Mouse (Mus musculus) liver, adult (tissue): ENCODE results near the gene Pfdn6.
A peak's percentile ranks its signal among the peaks of the same experiment; 100 is the strongest.

Experiments
- GATA4 ChIP-seq: IDR thresholded peaks from 2 replicates; pipeline ENCODE4 v1.6.1; 2014; ENCODE audit warnings: mild to moderate bottlenecking, low read length; ENCODE audit not compliant: insufficient replicate concordance

Gene Pfdn6

GRCm38 (mm10) chr17:33941381-33941780, 1.2 kb upstream of the Pfdn6 start:
- TF ChIP-seq GATA4 = no peak

GRCm38 (mm10) chr17:33940981-33941380, 838 bp upstream of the Pfdn6 start:
- no peak for TF ChIP-seq GATA4

DNA sequence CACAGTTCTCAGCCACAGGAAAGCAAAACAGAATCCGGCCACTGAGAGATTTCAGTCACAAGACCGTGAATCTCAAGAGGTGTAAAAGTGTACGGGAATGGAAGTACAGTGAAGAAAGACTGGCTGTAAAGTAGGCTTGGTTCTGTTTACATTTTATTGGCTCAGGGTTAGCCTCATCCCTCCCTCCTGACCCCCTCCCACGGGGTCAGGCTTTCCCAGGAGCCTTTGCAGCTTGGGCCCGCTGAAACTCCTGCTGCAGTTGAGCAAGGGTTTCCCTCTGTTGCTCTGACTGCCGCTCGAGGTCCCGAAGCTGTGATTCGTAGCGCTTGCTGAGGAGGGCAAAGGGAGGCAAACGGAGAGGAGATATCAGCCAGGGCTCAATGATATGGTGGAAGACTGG, 1.4 kb downstream of the Pfdn6 start:
- TF ChIP-seq GATA4 = no peak

DNA sequence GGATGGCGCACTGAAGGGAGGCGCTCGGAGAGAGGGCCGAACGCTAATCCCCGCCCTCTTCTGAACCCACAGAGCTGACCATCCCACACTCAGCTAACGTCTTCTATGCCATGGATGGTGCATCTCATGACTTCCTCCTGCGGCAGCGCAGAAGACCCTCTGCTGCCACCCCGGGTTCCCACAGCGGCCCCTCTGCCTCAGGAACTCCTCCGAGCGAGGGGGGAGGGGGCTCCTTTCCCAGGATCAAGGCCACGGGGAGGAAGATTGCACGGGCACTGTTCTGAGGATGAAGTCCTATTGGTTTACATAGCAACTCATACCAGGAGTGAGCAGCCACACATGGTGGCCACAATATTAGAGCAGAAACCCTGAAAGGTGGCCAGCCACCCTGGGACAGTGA, 3.1 kb downstream of the Pfdn6 start:
- no peak for TF ChIP-seq GATA4

DNA sequence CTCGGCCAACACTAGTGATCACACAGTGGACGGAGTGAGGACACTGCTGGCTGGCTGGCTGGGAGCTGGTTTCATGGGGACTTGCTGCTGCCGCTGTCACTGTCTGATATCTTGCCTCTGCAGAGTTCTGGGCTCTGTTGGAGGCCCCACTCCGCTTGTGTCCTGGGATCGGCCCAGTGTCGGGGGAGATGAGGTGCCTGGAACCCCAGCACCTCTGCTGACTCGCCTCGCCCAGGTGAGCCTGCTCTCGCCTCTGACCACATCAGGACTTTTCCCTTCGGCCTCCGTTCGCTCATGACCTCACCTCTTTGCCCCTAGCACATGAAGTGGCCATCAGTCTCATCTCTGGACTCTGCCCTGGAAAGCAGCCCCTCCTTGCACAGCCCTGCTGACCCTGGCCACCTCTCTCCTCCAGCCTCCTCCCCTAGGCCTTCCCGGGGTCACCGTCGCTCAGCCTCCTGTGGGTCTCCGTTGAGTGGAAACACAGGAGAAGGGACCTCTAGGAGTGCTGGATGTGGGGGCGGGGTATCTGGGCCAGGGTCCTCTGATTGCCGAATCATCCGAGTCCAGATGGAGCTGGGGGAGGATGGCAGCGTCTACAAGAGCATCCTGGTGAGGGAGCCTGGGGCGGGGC, 4.6 kb downstream of the Pfdn6 start:
- TF ChIP-seq GATA4 = no peak

- no peak for TF ChIP-seq GATA4
Observed at GRCm38 (mm10) chr17:33932970-33933369, 7.2 kb downstream of the Pfdn6 start.

GRCm38 (mm10) chr17:33932448-33932847, 7.7 kb downstream of the Pfdn6 start:
- TF ChIP-seq GATA4 = no peak

- TF ChIP-seq GATA4 = no peak
Observed at GRCm38 (mm10) chr17:33931947-33932346, 8.2 kb downstream of the Pfdn6 start.

GRCm38 (mm10) chr17:33931159-33931866, 8.8 kb downstream of the Pfdn6 start:
- no peak for TF ChIP-seq GATA4

- TF ChIP-seq GATA4 = no peak
Observed at GRCm38 (mm10) chr17:33930280-33931158, 9.6 kb downstream of the Pfdn6 start.

DNA sequence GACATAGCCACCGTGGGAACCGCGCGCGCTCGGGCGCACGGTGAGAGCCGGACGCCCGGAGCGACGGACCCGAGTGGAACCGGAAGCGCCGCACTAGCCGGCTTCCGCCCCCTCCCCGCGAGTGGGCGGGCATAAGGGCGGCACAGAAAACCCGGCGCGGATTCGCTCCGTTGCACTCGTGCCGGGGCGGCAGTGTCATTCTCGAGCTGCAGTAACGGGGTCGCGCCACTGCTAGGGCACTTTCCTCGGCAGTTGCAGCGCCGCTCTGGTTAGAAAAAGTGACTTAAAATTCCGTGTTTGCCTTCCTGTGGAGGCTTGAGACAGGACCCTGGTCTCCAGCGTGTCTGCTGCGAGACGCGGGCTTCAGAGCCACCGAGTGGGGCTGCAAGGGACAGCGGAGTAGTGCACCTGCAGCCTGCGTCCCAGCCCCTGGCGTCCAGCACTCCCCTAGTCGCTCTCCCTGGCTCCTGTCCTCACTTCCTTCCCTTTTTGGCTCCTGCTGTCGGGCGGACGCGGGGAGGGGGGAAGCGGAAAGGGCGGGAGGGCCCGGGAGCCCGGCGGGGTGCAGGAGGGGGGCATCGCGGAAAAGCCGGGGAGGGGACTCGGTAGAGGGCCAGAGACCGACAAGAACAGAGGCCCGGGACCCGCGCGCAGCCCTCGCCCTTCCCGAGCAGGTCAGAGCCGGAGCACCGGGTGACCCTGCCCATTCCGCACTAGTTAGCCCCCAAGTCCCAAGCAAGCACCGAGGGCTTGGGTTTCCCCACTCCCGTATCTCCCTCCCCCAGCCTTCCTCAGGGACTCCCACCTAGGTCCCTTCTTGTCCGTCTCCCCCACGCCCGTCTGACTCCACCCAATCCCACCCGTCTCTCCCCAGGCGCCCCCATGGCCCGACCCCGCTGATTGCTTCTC, 10.5 kb downstream of the Pfdn6 start, which contains the start of gene Rgl2:
Rgl2 (plus strand) TSS at position 173 of the 909 bp plus-strand sequence.
- peak; percentile 39; the same call in 1 of the 2 replicates for TF ChIP-seq GATA4

DNA sequence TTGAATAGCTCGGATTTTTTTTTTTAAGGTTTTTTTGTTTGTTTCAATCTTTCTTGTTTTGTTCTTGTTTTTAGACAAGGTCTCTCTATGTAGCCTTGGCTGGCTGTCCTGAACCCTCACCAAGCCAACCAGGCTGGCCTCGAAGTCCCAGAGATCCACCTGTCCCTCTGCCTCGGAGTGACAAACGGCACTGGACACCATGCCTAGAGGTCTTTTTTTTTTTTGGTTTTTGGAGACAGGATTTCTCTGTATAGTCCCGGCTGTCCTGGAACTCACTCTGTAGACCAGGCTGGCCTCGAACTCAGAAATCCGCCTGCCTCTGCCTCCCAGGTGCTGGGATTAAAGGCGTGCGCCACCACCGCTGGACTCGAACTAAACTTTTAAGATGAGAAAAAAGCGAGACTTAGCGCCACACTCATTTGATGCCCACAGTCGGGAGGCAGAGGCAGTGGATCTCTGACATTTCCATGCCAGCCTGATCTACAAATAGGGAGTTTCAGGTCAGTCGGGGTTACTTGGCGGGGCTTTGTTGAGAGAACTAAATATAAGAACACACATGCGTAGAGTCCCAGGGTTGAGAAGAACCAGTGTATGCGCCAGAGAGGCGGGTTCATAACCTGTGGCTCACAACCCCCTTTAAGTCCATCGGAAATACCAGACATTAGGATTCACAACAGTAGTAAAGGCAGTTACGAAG, 11.7 kb downstream of the Pfdn6 start:
- TF ChIP-seq GATA4 = no peak

DNA sequence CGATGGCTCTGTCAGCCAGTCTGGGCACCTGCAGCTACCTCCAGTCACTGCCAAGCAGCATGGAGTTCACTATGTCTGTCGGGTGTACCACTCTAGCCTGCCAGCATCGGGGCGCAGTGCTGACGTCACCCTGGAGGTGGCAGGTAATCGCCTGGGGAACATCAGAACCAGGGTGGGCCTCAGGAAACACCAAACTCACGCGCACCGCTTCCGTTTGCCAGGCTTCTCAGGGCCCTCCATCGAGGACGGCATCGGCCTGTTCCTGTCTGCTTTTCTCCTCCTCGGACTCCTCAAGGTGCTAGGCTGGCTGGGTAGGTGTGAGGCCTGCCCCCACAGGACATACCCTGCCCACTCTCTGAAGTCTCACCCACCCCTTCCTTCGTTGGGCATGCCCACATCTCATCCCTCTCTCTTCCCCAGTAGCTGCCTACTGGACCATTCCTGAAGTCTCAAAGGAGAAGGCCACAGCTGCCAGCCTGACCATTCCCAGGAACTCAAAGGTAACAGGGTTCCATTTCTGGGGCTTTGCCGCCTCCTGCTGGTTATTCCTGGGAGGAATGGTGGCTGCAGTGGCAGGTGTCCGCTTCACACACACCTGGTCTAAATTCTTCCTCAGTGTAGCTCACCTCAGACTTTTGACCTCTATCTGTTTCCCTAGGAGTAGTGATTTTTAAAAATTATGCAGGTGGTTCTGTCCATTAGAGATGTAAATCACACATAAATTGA, 13.8 kb downstream of the Pfdn6 start:
- TF ChIP-seq GATA4 = no peak
